Mouse (Mus musculus) CH12.LX (cell line): ENCODE results near the gene Crocc. TPM values are rescaled to one million over a fixed set of nuclear protein-coding genes. Genes with fewer than 3 reads are reported as not detected.

Source experiments
- DNase-seq: peaks from one replicate; pipeline ENCODE4 v3.0.0-alpha.2; 2013; ENCODE audit errors: extremely low read depth
- H3K27ac ChIP-seq: 2 replicates; pipeline ENCODE4 v1.5.1; 2012; ENCODE audit warnings: low read depth, mild to moderate bottlenecking, control low read depth, moderate library complexity; ENCODE audit not compliant: insufficient read depth
- H3K27me3 ChIP-seq: replicated peaks from 2 replicates; pipeline ENCODE3; 2012; ENCODE audit warnings: inconsistent platforms
- H3K36me3 ChIP-seq, 2 experiments: replicated peaks in 1 of 2; 2 replicates each; pipeline versions ENCODE3 to v1.6.1; 2012; ENCODE audit warnings: inconsistent platforms in 1 of 2, low read length in 1 of 2, mild to moderate bottlenecking in 1 of 2, mixed read lengths in 1 of 2, moderate library complexity in 1 of 2; ENCODE audit not compliant: control insufficient read depth in 1 of 2, insufficient read depth in 1 of 2
- H3K4me1 ChIP-seq, 2 experiments: 2 replicates each; pipeline ENCODE4 v1.6.1; 2012; ENCODE audit warnings: inconsistent platforms in 1 of 2, moderate library complexity in 1 of 2; ENCODE audit not compliant: insufficient read depth in 2 of 2, control insufficient read depth in 1 of 2
- H3K4me2 ChIP-seq: 2 replicates; pipeline ENCODE4 v1.6.1; 2012; ENCODE audit warnings: low read depth, mild to moderate bottlenecking, control low read depth; ENCODE audit not compliant: poor library complexity, insufficient read depth, severe bottlenecking
- H3K4me3 ChIP-seq, 3 experiments: fragments of 150-350 bp in 1 of 3; sonication (generic) in 1 of 3; replicated peaks in 1 of 3; 2 replicates each; pipeline versions ENCODE3 to v1.5.1; 2011 to 2012; ENCODE audit warnings: low read depth in 2 of 3, low read length in 2 of 3, mild to moderate bottlenecking in 2 of 3, moderate library complexity in 2 of 3, control low read depth in 1 of 3, improper control_type of control experiment in 1 of 3, inconsistent platforms in 1 of 3, mixed read lengths in 1 of 3; ENCODE audit not compliant: poor library complexity in 1 of 3
- H3K79me2 ChIP-seq: replicated peaks from 2 replicates; pipeline ENCODE4 v1.6.1; 2012; ENCODE audit warnings: mild to moderate bottlenecking, moderate library complexity; ENCODE audit not compliant: control insufficient read depth, poor library complexity, insufficient read depth, severe bottlenecking; ENCODE audit errors: extremely low read depth
- H3K9ac ChIP-seq: 2 replicates; pipeline ENCODE4 v1.6.1; 2012; ENCODE audit warnings: low read depth, mild to moderate bottlenecking, control low read depth, moderate library complexity; ENCODE audit not compliant: insufficient read depth
- H3K9me3 ChIP-seq: replicated peaks from 2 replicates; pipeline ENCODE3; 2012; ENCODE audit warnings: low read length, inconsistent platforms, mixed read lengths
- ETS1 ChIP-seq: conservative IDR thresholded peaks from 2 replicates; pipeline ENCODE4 v1.6.1; 2012; ENCODE audit warnings: low read depth, mild to moderate bottlenecking, inconsistent platforms, low read length, improper control_type of control experiment, moderate library complexity
- GABPA ChIP-seq: IDR thresholded peaks from 2 replicates; pipeline ENCODE4 v1.6.1; 2012; ENCODE audit warnings: low read depth, low read length, improper control_type of control experiment, inconsistent platforms; ENCODE audit not compliant: insufficient replicate concordance
- KAT2A ChIP-seq: IDR thresholded peaks from 2 replicates; pipeline ENCODE4 v1.6.1; 2012; ENCODE audit warnings: low read length, improper control_type of control experiment, inconsistent platforms; ENCODE audit not compliant: insufficient replicate concordance
- MAX ChIP-seq: IDR thresholded peaks from 2 replicates; pipeline ENCODE4 v1.6.1; 2011; ENCODE audit warnings: low read length, improper control_type of control experiment
- NELFE ChIP-seq: IDR thresholded peaks from 2 replicates; pipeline ENCODE4 v1.6.1; 2011; ENCODE audit warnings: low read depth, low read length, improper control_type of control experiment
- PAX5 ChIP-seq: IDR thresholded peaks from 2 replicates; pipeline ENCODE4 v1.6.1; 2012; ENCODE audit warnings: low read length, inconsistent platforms, mixed read lengths
- POLR2AphosphoS2 ChIP-seq: IDR thresholded peaks from 2 replicates; pipeline ENCODE4 v1.6.1; 2011; ENCODE audit warnings: low read depth, low read length, improper control_type of control experiment
- RCOR1 ChIP-seq: conservative IDR thresholded peaks from 2 replicates; pipeline ENCODE4 v1.6.1; 2012; ENCODE audit warnings: low read depth, mild to moderate bottlenecking, inconsistent platforms, low read length, improper control_type of control experiment
- SIN3A ChIP-seq: IDR thresholded peaks from 2 replicates; pipeline ENCODE4 v1.6.1; 2012; ENCODE audit warnings: low read length, improper control_type of control experiment, inconsistent platforms
- SMC3 ChIP-seq: IDR thresholded peaks from 2 replicates; pipeline ENCODE4 v1.6.1; 2011; ENCODE audit warnings: low read depth, low read length, improper control_type of control experiment
- UBTF ChIP-seq: IDR thresholded peaks from 2 replicates; pipeline ENCODE4 v1.6.1; 2012; ENCODE audit warnings: low read depth, mild to moderate bottlenecking, inconsistent platforms, low read length, improper control_type of control experiment, moderate library complexity
- ZNF384 ChIP-seq: IDR thresholded peaks from 2 replicates; pipeline ENCODE4 v1.6.1; 2012; ENCODE audit warnings: low read depth, low read length, improper control_type of control experiment, inconsistent platforms
- dilution Hi-C: fragments of 300-500 bp; cut with MboI; formaldehyde crosslinking; loops from 2 replicates; pipeline ENCODE4 v1.14.3; 2020; ENCODE audit warnings: low sequenced_read_pairs; ENCODE audit not compliant: extremely low pct_unique_long_range_greater_than_20kb, extremely low pct_ligation_motif_present
- in situ Hi-C: fragments of 300-500 bp; cut with MboI; formaldehyde crosslinking; loops from 3 replicates; pipeline ENCODE4 v1.14.3; 2019; ENCODE audit warnings: low sequenced_read_pairs, low pct_ligation_motif_present, low pct_unique_long_range_greater_than_20kb, mixed read lengths
- polyA plus RNA-seq: library from polyadenylated mRNA; unstranded; fragments of >175 nt; gene quantifications from 2 replicates; pipeline ENCODE4 v1.2.1, GENCODE M21; 2012; ENCODE audit warnings: low read depth; ENCODE audit not compliant: insufficient read length
- total RNA-seq, 2 experiments: library from RNA; depleted of rRNA; stranded (reverse); fragments of 300-350 nt in 1 of 2; fragments of >200 nt in 1 of 2; gene quantifications; 2 replicates each; pipeline ENCODE4 v1.2.3; 2012 to 2014

Gene Crocc
- total and polyA plus RNA-seq, 3 experiments = 3.5 to 8.3 (median 4.8) TPM

DNA sequence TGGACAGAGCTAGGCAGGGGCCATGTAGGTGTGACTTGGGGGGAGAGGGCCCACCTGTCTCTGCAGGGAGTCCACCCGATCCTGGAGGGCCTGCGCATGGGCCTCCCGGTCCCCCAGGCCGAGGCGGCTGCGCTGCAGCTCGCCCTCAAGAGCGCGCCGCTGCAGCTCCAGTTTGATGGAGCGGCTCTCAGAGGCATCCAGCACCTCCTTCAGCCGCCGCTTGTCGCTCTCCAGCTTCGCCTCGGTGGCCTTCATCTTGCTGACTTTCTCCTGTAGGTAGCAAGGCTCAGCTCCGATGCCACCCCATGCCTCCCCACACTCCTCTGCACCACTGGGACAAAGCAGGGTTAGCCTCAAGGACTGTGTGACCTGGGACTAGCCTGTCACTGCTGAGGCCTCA is 40.1 kb downstream of the Crocc start:
- Histone ChIP-seq H3K4me2 (no peak overlapping the region), H3K27me3 (no peaks in the 10 kb centered on the region), H3K27ac (no peak overlapping the region), H3K9me3 (no peaks in the 10 kb centered on the region), H3K4me1 (peaks cover 2 to 5% of the 10 kb centered on the region in 2 experiments; a peak in 2 of 4 replicates), H3K36me3 (peaks cover 0 to 78% of the 10 kb centered on the region in 2 experiments), H3K79me2 (no peaks in the 10 kb centered on the region), H3K9ac (no peak overlapping the region), H3K4me3 (no peak overlapping the region)
- no peak for TF ChIP-seq RCOR1
- in situ Hi-C loops = loop anchor here (5.0 kb wide), 1 partner anchor 48 kb away; no protein-coding TSS in a partner anchor
- dilution Hi-C loops = no loop called here
- DNase-seq = no peak

GRCm38 (mm10) chr4:141017657-141018436 is 42.5 kb downstream of the Crocc start:
- peaks cover 2 to 5% of the 10 kb centered on the region in 2 experiments; a peak in 2 of 4 replicates for H3K4me1 ChIP-seq
- H3K27me3 ChIP-seq = no peaks in the 10 kb centered on the region
- H3K4me2 ChIP-seq = no peak overlapping the region
- DNase-seq = no peak
- in situ Hi-C loops = no loop called here
- no peak for TF ChIP-seq KAT2A
- TF ChIP-seq, all 38 proteins: peak for 0
- dilution Hi-C loops = no loop called here
- Histone ChIP-seq H3K9ac (no peak overlapping the region), H3K9me3 (no peaks in the 10 kb centered on the region), H3K27ac (no peak overlapping the region), H3K36me3 (peaks cover 0 to 62% of the 10 kb centered on the region in 2 experiments), H3K4me3 (no peak overlapping the region), H3K79me2 (no peaks in the 10 kb centered on the region)

- no peaks in the 10 kb centered on the region for H3K9me3 ChIP-seq
- peaks cover 0 to 54% of the 10 kb centered on the region in 2 experiments for H3K36me3 ChIP-seq
- no peak for DNase-seq
- no peak overlapping the region for H3K4me2 ChIP-seq
- H3K9ac ChIP-seq = no peak overlapping the region
- no peak overlapping the region for H3K4me3 ChIP-seq
- no peaks in the 10 kb centered on the region for H3K27me3 ChIP-seq
- dilution Hi-C loops (no loop called here), in situ Hi-C loops (no loop called here)
- peaks cover 2 to 5% of the 10 kb centered on the region in 2 experiments; a peak in 2 of 4 replicates for H3K4me1 ChIP-seq
- TF ChIP-seq UBTF (no peak), ZNF384 (no peak), NELFE (no peak), POLR2AphosphoS2 (no peak), ETS1 (no peak), MAX (no peak), SIN3A (no peak), GABPA (no peak), PAX5 (no peak), SMC3 (no peak)
- H3K27ac ChIP-seq = no peak overlapping the region
- no peaks in the 10 kb centered on the region for H3K79me2 ChIP-seq
These were observed 44.0 kb downstream of the Crocc start for GRCm38 (mm10) chr4:141016311-141016710.
